In the genomic region with DNA sequence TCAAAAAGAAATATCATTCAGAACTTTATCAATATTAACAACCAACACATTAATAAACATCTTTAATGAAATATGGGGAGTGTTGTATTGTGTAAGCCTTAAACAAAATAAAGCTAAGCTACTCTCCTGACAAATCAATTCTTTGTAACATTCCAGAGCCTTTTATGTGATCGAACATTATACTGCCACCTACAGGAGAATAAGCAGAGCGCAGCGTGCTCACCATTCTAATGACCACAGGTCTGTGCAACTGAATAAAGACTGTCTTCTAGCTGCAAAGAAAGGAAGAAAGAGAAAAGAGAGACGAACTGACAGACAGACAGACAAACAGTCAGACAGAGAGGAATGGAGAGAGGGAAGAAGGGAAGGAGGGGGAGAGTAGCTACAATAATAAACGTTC, we compare ENCODE assay signal across 10 mouse cellular contexts. TPM values are rescaled to one million over a fixed set of nuclear protein-coding genes. Genes with fewer than 3 reads are reported as not detected.
DNase-seq lines count a peak whose midpoint lies in the region; ATAC-seq lines count a peak whose summit lies in the region.
"Had no signal": no experiment of that assay in that cellular context is flagged by ENCODE, and none has a peak within 500 bp of the region (broad histone marks: within the 10 kb centered on the region; RNA-seq: fewer than 3 reads in every experiment).

No protein-coding gene starts in this region.

- H3K27me3 ChIP-seq in liver, embryonic 11.5 days (replicated peaks; ENCODE audit: control insufficient read depth, insufficient read depth, low read length): no peaks in the 10 kb centered on the region
- H3K27me3 ChIP-seq in hindbrain, embryonic 15.5 days: no peaks in the 10 kb centered on the region
- H3K27me3 ChIP-seq: heart, embryonic 15.5 days; neural tube, embryonic 12.5 days had no signal

- no peak overlapping the region for H3K4me2 ChIP-seq in liver, embryonic 11.5 days
- H3K4me2 ChIP-seq in hindbrain, embryonic 15.5 days: no peak overlapping the region
- H3K4me2 ChIP-seq: heart, embryonic 15.5 days; neural tube, embryonic 12.5 days had no signal

- 17% methylated on average over 5 of the region's 5 CpGs for WGBS in liver, embryonic 11.5 days
- WGBS in hindbrain, embryonic 15.5 days: 19% methylated on average over 5 of the region's 5 CpGs

- intact Hi-C loops in left cerebral cortex, postnatal 4 days (cut with DNase I): loop anchor here (10.0 kb wide), 1 partner anchor 93 kb away; no protein-coding TSS in a partner anchor

- H3K9me3 ChIP-seq in liver, embryonic 11.5 days (ENCODE audit: control insufficient read depth, low read length): no peaks in the 10 kb centered on the region
- no peaks in the 10 kb centered on the region for H3K9me3 ChIP-seq in hindbrain, embryonic 15.5 days
- H3K9me3 ChIP-seq: heart, embryonic 15.5 days; neural tube, embryonic 12.5 days had no signal

- no peak overlapping the region for H3K9ac ChIP-seq in liver, embryonic 11.5 days (ENCODE audit: low read depth, low read length)
- H3K9ac ChIP-seq in hindbrain, embryonic 15.5 days: no peak overlapping the region
- H3K9ac ChIP-seq: heart, embryonic 15.5 days; neural tube, embryonic 12.5 days had no signal

- no peaks in the 10 kb centered on the region for H3K36me3 ChIP-seq in liver, embryonic 11.5 days (ENCODE audit: control insufficient read depth, insufficient read depth, low read length)
- H3K36me3 ChIP-seq in hindbrain, embryonic 15.5 days: no peaks in the 10 kb centered on the region
- H3K36me3 ChIP-seq: heart, embryonic 15.5 days; neural tube, embryonic 12.5 days had no signal

- H3K27ac ChIP-seq in liver, embryonic 11.5 days (ENCODE audit: low read depth, low read length): no peak overlapping the region
- H3K27ac ChIP-seq in hindbrain, embryonic 15.5 days (replicated peaks): no peak overlapping the region
- H3K27ac ChIP-seq: heart, embryonic 15.5 days; neural tube, embryonic 12.5 days had no signal

- peak; percentile 30 for DNase-seq in adrenal gland, postnatal 10 days
- no peak for DNase-seq in adrenal gland, adult 2 months
- peak; percentile 36 for DNase-seq in liver
- no peak for DNase-seq in liver, embryonic 11.5 days (ENCODE audit: low spot score)
- DNase-seq in brain, adult 2 months (ENCODE audit: low read depth, low spot score): peak; percentile 63
- DNase-seq in left cerebral cortex, postnatal 4 days: peak; percentile 5
- peak; percentile 3 for DNase-seq in retina, adult 2 months (ENCODE audit: low read depth, low spot score)

- no peaks in the 10 kb centered on the region for H3K4me1 ChIP-seq in liver, embryonic 11.5 days (replicated peaks; ENCODE audit: control insufficient read depth, insufficient read depth, low read length)
- no peaks in the 10 kb centered on the region for H3K4me1 ChIP-seq in hindbrain, embryonic 15.5 days (replicated peaks)
- H3K4me1 ChIP-seq: heart, embryonic 15.5 days; neural tube, embryonic 12.5 days had no signal

- no peak overlapping the region for H3K4me3 ChIP-seq in liver, embryonic 11.5 days (ENCODE audit: low read depth, low read length)
- H3K4me3 ChIP-seq in hindbrain, embryonic 15.5 days: no peak overlapping the region
- H3K4me3 ChIP-seq: heart, embryonic 15.5 days; neural tube, embryonic 12.5 days had no signal

- ATAC-seq in liver, embryonic 11.5 days (replicated peaks; ENCODE audit: low FRiP score): no peak
- ATAC-seq in hindbrain, embryonic 15.5 days (ENCODE audit: low FRiP score, low read depth): peak; percentile 48; the same call in 1 of the 2 replicates

RNA-seq across cellular contexts. Expression of a gene that starts 27.1 kb away (rescaled TPM):
- under 1 TPM in 1 of 2 experiments, not detected in 1; 0.24 TPM for total RNA-seq in adrenal gland, postnatal 10 days (2021)
- total RNA-seq in adrenal gland, adult 2 months (2021): not detected
- 0.04 and 0.18 TPM in 2 replicates for polyA plus RNA-seq in adrenal gland, adult 2 months (2012; rRNA removed)
- 2.7 and 2.9 TPM in 2 replicates for polyA plus RNA-seq in liver, embryonic 11.5 days (2014; fragmentation: Nextera tagmentation; extraction: Ambion mirVana)
- polyA plus RNA-seq in hindbrain, embryonic 15.5 days (2015; fragmentation: Nextera tagmentation; extraction: Ambion mirVana): 0.30 and 0.38 TPM in 2 replicates
- under 1 TPM; 0.16 to 0.26 TPM for total RNA-seq in left cerebral cortex, postnatal 4 days (2021)

RNA-seq across cellular contexts. Expression of a gene that starts 29.8 kb away (rescaled TPM):
- 1 to 10 TPM; 1.4 to 1.9 TPM for total RNA-seq in adrenal gland, postnatal 10 days (2021)
- total RNA-seq in adrenal gland, adult 2 months (2021): under 1 TPM in 1 of 2 experiments, not detected in 1; 0.17 TPM
- polyA plus RNA-seq in adrenal gland, adult 2 months (2012; rRNA removed): 0.58 and 1.0 TPM in 2 replicates
- polyA plus RNA-seq in liver, embryonic 11.5 days (2014; fragmentation: Nextera tagmentation; extraction: Ambion mirVana): 0.34 and 0.47 TPM in 2 replicates
- 0.14 TPM in 1 of 2 replicates, not detected in the other for polyA plus RNA-seq in hindbrain, embryonic 15.5 days (2015; fragmentation: Nextera tagmentation; extraction: Ambion mirVana)
- not detected for total RNA-seq in left cerebral cortex, postnatal 4 days (2021)

RNA-seq across cellular contexts. Expression of a gene that starts 49.2 kb away (rescaled TPM):
- not detected for total RNA-seq in adrenal gland, postnatal 10 days (2021)
- total RNA-seq in adrenal gland, adult 2 months (2021): not detected
- not detected in 2 replicates for polyA plus RNA-seq in adrenal gland, adult 2 months (2012; rRNA removed)
- polyA plus RNA-seq in liver, embryonic 11.5 days (2014; fragmentation: Nextera tagmentation; extraction: Ambion mirVana): 0.10 TPM in 1 of 2 replicates, not detected in the other
- polyA plus RNA-seq in hindbrain, embryonic 15.5 days (2015; fragmentation: Nextera tagmentation; extraction: Ambion mirVana): not detected in 2 replicates
- not detected for total RNA-seq in left cerebral cortex, postnatal 4 days (2021)
- polyA plus RNA-seq: heart, embryonic 15.5 days; neural tube, embryonic 12.5 days had no signal

RNA-seq across cellular contexts. Expression of a gene that starts 58.6 kb away (rescaled TPM):
- total RNA-seq in adrenal gland, postnatal 10 days (2021): 1 to 10 TPM; 1.3 to 2.1 TPM
- total RNA-seq in adrenal gland, adult 2 months (2021): 1 to 10 TPM in 1 of 2 experiments, under 1 TPM in 1; 0.61 to 1.2 TPM
- polyA plus RNA-seq in adrenal gland, adult 2 months (2012; rRNA removed): 2.1 and 2.6 TPM in 2 replicates
- 3.5 and 3.8 TPM in 2 replicates for polyA plus RNA-seq in liver, embryonic 11.5 days (2014; fragmentation: Nextera tagmentation; extraction: Ambion mirVana)
- not detected in 2 replicates for polyA plus RNA-seq in hindbrain, embryonic 15.5 days (2015; fragmentation: Nextera tagmentation; extraction: Ambion mirVana)
- total RNA-seq in left cerebral cortex, postnatal 4 days (2021): not detected

Comparison
In these comparisons a context has a peak if more than half of its experiments do, and no peak if none do; other contexts are left out.
1. DNase-seq: peak in adrenal gland, postnatal 10 days (single experiment), liver (single experiment), brain, adult 2 months (single experiment), left cerebral cortex, postnatal 4 days (single experiment) and retina, adult 2 months (single experiment); none in adrenal gland, adult 2 months (single experiment) and liver, embryonic 11.5 days (single experiment).